Mouse (Mus musculus): ENCODE data around the gene Chrm3. TPM values are rescaled to one million over a fixed set of nuclear protein-coding genes. Genes with fewer than 3 reads are reported as not detected.

The Chrm3 gene
- polyA plus RNA-seq (2014; fragmentation: Illumina TruSeq; extraction: RNeasy Lipid Tissue Mini Kit (QIAGEN cat#74804); ENCODE audit: low read depth, low replicate concordance) = 1.5 TPM

GRCm38 (mm10) chr13:10360777-10361176, at the start of gene Chrm3:
Gene Chrm3 (minus strand): TSS chr13:10360847.

